Mouse (Mus musculus) liver, postnatal 0 days (tissue): ENCODE measurements around the gene Sidt1.

Experiments
- CTCF ChIP-seq: sonication (generic); IDR thresholded peaks from 2 replicates; pipeline ENCODE4 v1.5.1; 2016; ENCODE audit warnings: antibody characterized with exemption, low read depth
- EP300 ChIP-seq: IDR thresholded peaks from 2 replicates; pipeline ENCODE4 v1.6.1; 2016; ENCODE audit warnings: antibody characterized with exemption, low read depth, mild to moderate bottlenecking

- no peak for TF ChIP-seq CTCF
- no peak for TF ChIP-seq EP300
Observed at GRCm38 (mm10) chr16:44264916-44265315, 68.1 kb downstream of the Sidt1 start.
